Mouse (Mus musculus) CH12.LX (cell line): ENCODE results near the gene Ptbp1.

ENCODE experiments used
- CHD1 ChIP-seq: IDR thresholded peaks from 2 replicates; pipeline ENCODE4 v1.6.1; 2012; ENCODE audit warnings: low read depth, low read length, improper control_type of control experiment, inconsistent platforms
- CTCF ChIP-seq, 2 experiments: IDR thresholded peaks in 1 of 2; conservative IDR thresholded peaks in 1 of 2; 2 replicates each; pipeline ENCODE4 v1.5.1; 2011 to 2012; ENCODE audit warnings: low read depth in 2 of 2, low read length in 2 of 2, improper control_type of control experiment in 1 of 2, inconsistent platforms in 1 of 2, mild to moderate bottlenecking in 1 of 2, moderate library complexity in 1 of 2
- E2F4 ChIP-seq: IDR thresholded peaks from 2 replicates; pipeline ENCODE4 v1.6.1; 2011; ENCODE audit warnings: low read depth, low read length, improper control_type of control experiment; ENCODE audit not compliant: insufficient replicate concordance
- EP300 ChIP-seq: IDR thresholded peaks from 2 replicates; pipeline ENCODE4 v1.6.1; 2011; ENCODE audit warnings: low read length, improper control_type of control experiment
- POLR2AphosphoS2 ChIP-seq: IDR thresholded peaks from 2 replicates; pipeline ENCODE4 v1.6.1; 2011; ENCODE audit warnings: low read depth, low read length, improper control_type of control experiment

- TF ChIP-seq EP300 = no peak
- TF ChIP-seq E2F4 = no peak
- no peak for TF ChIP-seq POLR2AphosphoS2
- TF ChIP-seq CHD1 = no peak
- no peak for TF ChIP-seq CTCF (conservative IDR thresholded peaks at IDR 0.05 in 1 of 2, IDR thresholded peaks at IDR 0.05 in 1 of 2; ENCODE audit: low read depth in 2 of 2, low read length in 2 of 2)
Observed at GRCm38 (mm10) chr10:79879527-79879926, 25.3 kb downstream of the Ptbp1 start.
